Mouse (Mus musculus) E14TG2a.4 (cell line): ENCODE measurements at regions not wholly inside any gene's neighbourhood (a gene's known extent, or its start where the extent isn't known, plus 50 kb on each side); places are given as distances from the start of the nearest gene placed in this dataset.

ENCODE experiments used
- CTCF ChIP-seq: conservative IDR thresholded peaks from 2 replicates; pipeline ENCODE4 v1.5.1; 2014; ENCODE audit warnings: low read length
- NANOG ChIP-seq: IDR thresholded peaks from 2 replicates; pipeline ENCODE4 v1.6.1; 2014; ENCODE audit warnings: borderline replicate concordance, low read length, mixed read lengths
- POU5F1 ChIP-seq: IDR thresholded peaks from 2 replicates; pipeline ENCODE4 v1.6.1; 2014; ENCODE audit warnings: low read length, borderline replicate concordance

DNA sequence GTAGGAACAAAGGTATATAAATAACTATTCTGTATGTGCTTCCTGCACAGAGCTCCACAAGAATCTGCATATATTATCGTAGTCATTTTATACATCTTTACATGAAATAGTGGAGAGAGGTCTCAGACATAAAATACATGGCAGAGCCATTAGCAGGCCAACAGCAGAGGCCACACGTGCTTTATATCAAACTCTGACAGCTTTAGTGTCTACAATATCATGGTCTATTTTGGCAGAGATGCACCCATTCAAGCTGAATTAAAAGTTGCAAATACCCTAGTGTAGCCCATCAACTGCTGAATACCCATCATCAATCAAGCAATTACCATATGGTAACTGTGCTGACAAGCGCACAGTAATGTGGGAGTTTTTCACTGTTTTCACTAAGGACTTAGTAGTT, 659.1 kb downstream of the Flrt2 start:
- TF ChIP-seq CTCF (no peak), POU5F1 (no peak), NANOG (no peak)
